Mouse (Mus musculus) heart, embryonic 14.5 days (tissue): ENCODE measurements around the gene Arfip2. TPM values are rescaled to one million over a fixed set of nuclear protein-coding genes. Genes with fewer than 3 reads are reported as not detected.

ENCODE experiments used
- ATAC-seq: fragments of 200-750 bp; cut with Nextera tagmentation; 2 replicates; pipeline ENCODE4 v1.8.0; 2017; ENCODE audit warnings: low read depth, moderate TSS enrichment; ENCODE audit not compliant: insufficient number of reproducible peaks, insufficient read depth, low FRiP score
- H3K27ac ChIP-seq, 2 experiments: fragments of 200-500 bp in 1 of 2; fragments of 300-500 bp in 1 of 2; sonication (generic) in 1 of 2; replicated peaks in 1 of 2; 2 replicates each; pipeline ENCODE4 v1.5.1; 2012 to 2014; ENCODE audit warnings: low read depth in 2 of 2, low read length in 2 of 2, control low read depth in 1 of 2, mild to moderate bottlenecking in 1 of 2, mixed read lengths in 1 of 2; ENCODE audit not compliant: control insufficient read depth in 1 of 2, insufficient read depth in 1 of 2
- H3K27me3 ChIP-seq: fragments of 300-500 bp; sonication (generic); 2 replicates; pipeline ENCODE4 v1.6.1; 2014; ENCODE audit warnings: mild to moderate bottlenecking, low read length, control low read depth; ENCODE audit not compliant: control insufficient read depth, insufficient read depth
- H3K36me3 ChIP-seq: fragments of 300-500 bp; sonication (generic); 2 replicates; pipeline ENCODE4 v1.6.1; 2014; ENCODE audit warnings: mild to moderate bottlenecking, control low read depth, low read length, mixed read lengths; ENCODE audit not compliant: control insufficient read depth, insufficient read depth
- H3K4me1 ChIP-seq, 2 experiments: fragments of 200-500 bp in 1 of 2; fragments of 300-500 bp in 1 of 2; sonication (generic) in 1 of 2; 2 replicates each; pipeline ENCODE4 v1.6.1; 2012 to 2014; ENCODE audit warnings: low read length in 2 of 2, control low read depth in 1 of 2, mixed read lengths in 1 of 2; ENCODE audit not compliant: control insufficient read depth in 2 of 2, insufficient read depth in 2 of 2
- H3K4me2 ChIP-seq: fragments of 300-500 bp; sonication (generic); 2 replicates; pipeline ENCODE4 v1.6.1; 2014; ENCODE audit warnings: mild to moderate bottlenecking, low read length
- H3K4me3 ChIP-seq, 2 experiments: fragments of 200-500 bp in 1 of 2; fragments of 300-500 bp in 1 of 2; sonication (generic) in 1 of 2; 2 replicates each; pipeline ENCODE4 v1.5.1; 2012 to 2014; ENCODE audit warnings: low read length in 2 of 2, mild to moderate bottlenecking in 2 of 2, control low read depth in 1 of 2, low read depth in 1 of 2, moderate library complexity in 1 of 2; ENCODE audit not compliant: control insufficient read depth in 1 of 2, insufficient read depth in 1 of 2
- H3K9ac ChIP-seq: fragments of 300-500 bp; sonication (generic); 2 replicates; pipeline ENCODE4 v1.6.1; 2014; ENCODE audit warnings: mild to moderate bottlenecking, low read length
- H3K9me3 ChIP-seq: fragments of 300-500 bp; sonication (generic); 2 replicates; pipeline ENCODE4 v1.6.1; 2016; ENCODE audit warnings: low read length, control low read depth; ENCODE audit not compliant: control insufficient read depth
- WGBS: fragments of 180-500 bp; shearing (Covaris S2); extraction: QIAGEN DNeasy Blood & Tissue Kit; methylation state at CpG from one replicate; pipeline ENCODE4 v1.1.7; 2014; 5-methylcytosine and 5-hydroxymethylcytosine counted together
- polyA plus RNA-seq: library from polyadenylated mRNA; unstranded; fragments of >200 nt; fragmentation: Nextera tagmentation; extraction: Ambion mirVana; gene quantifications from 2 replicates; pipeline ENCODE4 v1.2.1, GENCODE M21; 2014

Arfip2 gene
- polyA plus RNA-seq, 1 experiment from 2014 or later, result 49.5 TPM

DNA sequence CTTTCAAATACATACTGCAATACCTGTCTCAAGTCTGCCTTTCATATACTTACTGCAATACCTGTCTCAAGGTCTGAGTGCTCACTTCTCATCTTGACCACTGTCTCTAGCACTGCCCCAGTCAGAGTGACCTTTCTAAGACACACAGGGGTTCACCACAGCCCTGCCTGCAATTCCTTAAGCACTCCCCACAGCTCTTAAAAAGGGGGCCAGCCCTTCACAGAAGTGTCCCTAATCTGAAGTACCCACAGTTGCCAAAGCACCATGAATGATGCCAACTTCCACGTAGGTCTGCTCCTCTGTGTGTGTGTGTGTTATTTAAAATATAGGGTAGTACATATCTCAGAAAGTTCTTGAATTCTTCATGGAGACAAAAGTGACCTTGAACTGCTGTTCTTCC, 28.4 kb downstream of the Arfip2 start:
- no peak overlapping the region for H3K4me3 ChIP-seq
- peaks cover 73% of the 10 kb centered on the region for H3K36me3 ChIP-seq
- no peaks in the 10 kb centered on the region for H3K27me3 ChIP-seq
- WGBS, result 67% methylated on average over 1 of the region's 1 CpGs
- H3K27ac ChIP-seq, result no peak overlapping the region
- H3K9ac ChIP-seq, result no peak overlapping the region
- peaks cover 0 to 7% of the 10 kb centered on the region in 2 experiments; a peak in 1 of 4 replicates for H3K4me1 ChIP-seq
- ATAC-seq, result no peak
- no peak overlapping the region for H3K4me2 ChIP-seq
- no peaks in the 10 kb centered on the region for H3K9me3 ChIP-seq

DNA sequence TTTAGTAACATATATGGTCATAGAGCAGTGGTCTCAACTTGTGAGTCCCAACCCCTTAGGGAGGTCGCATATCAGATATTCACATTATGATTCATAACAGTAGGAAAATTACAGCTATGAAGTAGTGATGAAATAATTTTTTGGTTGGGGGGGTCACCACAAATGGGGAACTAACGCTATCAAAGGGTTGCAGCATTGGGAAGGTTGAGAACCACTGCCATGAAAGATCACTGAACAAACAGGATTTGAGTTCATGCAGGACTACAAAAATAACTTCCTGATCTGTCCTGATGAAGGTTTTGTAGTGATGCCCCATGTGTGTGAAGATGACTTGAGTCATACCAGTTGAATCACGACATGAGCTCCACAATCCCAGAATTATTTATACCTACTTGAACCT, 31.7 kb downstream of the Arfip2 start:
- Histone ChIP-seq H3K4me2 (no peak overlapping the region), H3K27ac (no peak overlapping the region), H3K36me3 (peaks cover 42% of the 10 kb centered on the region), H3K9me3 (peaks cover 4% of the 10 kb centered on the region; the same call in 1 of the 2 replicates), H3K27me3 (no peaks in the 10 kb centered on the region), H3K9ac (no peak overlapping the region), H3K4me1 (no peaks in the 10 kb centered on the region), H3K4me3 (no peak overlapping the region)
- ATAC-seq, result no peak
- 86% methylated on average over 3 of the region's 3 CpGs for WGBS

DNA sequence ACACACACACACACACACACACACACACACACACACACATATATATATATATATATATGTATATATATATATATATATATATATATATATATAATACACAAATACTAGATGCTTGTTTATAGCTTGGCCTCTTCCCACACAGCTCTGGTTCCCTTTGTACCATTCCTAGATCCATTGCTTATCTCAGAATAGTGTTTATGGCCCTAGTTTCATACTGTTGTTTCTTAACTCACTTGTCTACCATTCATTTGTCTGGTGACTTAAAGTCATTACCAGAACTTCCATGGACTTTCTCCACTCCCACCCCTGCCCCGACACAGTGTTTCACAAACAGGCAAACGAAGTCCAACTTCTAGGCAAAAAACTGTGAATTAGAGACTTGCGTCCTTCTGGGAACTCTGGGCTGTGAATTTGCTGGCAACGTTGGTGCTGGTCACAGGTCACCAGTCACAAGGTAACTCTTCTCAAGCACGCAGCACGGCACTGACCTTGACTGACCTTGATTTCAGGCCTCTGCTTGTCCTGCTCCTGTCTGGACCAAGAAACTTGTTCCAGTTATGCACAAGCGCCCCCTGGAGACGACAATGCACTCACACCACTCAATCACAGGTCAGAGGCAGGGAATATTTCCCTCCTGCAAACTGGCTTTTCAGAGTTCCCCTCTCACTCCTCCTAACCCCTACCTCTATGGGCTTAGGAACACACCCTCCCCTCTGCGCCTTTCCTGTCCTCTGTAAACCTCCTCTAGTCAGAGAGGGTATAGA, 37.2 kb downstream of the Arfip2 start:
- peak; percentile 64 for ATAC-seq
- Histone ChIP-seq H3K4me3 (no peak overlapping the region), H3K27me3 (no peaks in the 10 kb centered on the region), H3K27ac (no peak overlapping the region), H3K9me3 (peaks cover 4% of the 10 kb centered on the region; the same call in 1 of the 2 replicates), H3K9ac (no peak overlapping the region), H3K36me3 (no peaks in the 10 kb centered on the region), H3K4me2 (no peak overlapping the region), H3K4me1 (no peaks in the 10 kb centered on the region)
- WGBS, result 42% methylated on average over 9 of the region's 9 CpGs

DNA sequence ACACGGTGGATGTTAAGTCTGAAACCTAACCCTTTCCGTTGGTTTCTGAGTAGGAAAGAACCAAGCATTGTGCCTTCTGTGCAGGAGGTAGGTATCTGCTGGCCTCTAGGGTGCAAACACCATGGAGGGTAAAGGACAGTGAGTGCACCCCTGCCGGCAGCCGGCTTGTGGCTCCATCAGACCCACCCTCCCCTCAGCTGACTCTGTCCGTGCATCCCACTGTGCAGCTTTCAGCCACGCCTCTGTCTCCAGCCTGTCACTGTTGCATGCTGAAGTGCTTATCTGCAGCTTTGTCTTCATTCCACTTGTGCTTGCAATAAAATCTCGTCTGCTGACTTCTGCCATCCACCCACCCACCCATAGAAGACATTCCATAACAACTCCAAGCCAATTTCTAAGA, 50.1 kb downstream of the Arfip2 start:
- no peak overlapping the region for H3K27ac ChIP-seq
- no peaks in the 10 kb centered on the region for H3K9me3 ChIP-seq
- H3K9ac ChIP-seq, result no peak overlapping the region
- H3K36me3 ChIP-seq, result no peaks in the 10 kb centered on the region
- WGBS, result 21% methylated on average over 7 of the region's 7 CpGs
- H3K4me1 ChIP-seq, result peaks cover 2 to 3% of the 10 kb centered on the region in 2 experiments; a peak in 2 of 4 replicates
- H3K4me2 ChIP-seq, result no peak overlapping the region
- H3K27me3 ChIP-seq, result no peaks in the 10 kb centered on the region
- H3K4me3 ChIP-seq, result no peak overlapping the region
- ATAC-seq, result no peak

- ATAC-seq, result no peak
- Histone ChIP-seq H3K4me1 (peaks cover 2 to 3% of the 10 kb centered on the region in 2 experiments; a peak in 2 of 4 replicates), H3K27ac (no peak overlapping the region; a peak in 1 of 4 replicates), H3K27me3 (no peaks in the 10 kb centered on the region), H3K4me3 (no peak overlapping the region), H3K36me3 (no peaks in the 10 kb centered on the region), H3K4me2 (no peak overlapping the region), H3K9ac (no peak overlapping the region), H3K9me3 (no peaks in the 10 kb centered on the region)
- WGBS, result 55% methylated on average over 9 of the region's 9 CpGs
These were observed 51.8 kb downstream of the Arfip2 start for GRCm38 (mm10) chr7:105588325-105588912.

Other genes starting within 250 kb of the Arfip2 start
- gene Fam160a2, start 240.4 kb downstream of the Arfip2 start, polyA plus RNA-seq, result 30.2 and 34.0 TPM in 2 replicates
- not detected in 2 replicates for gene Cnga4, start 235.8 kb downstream of the Arfip2 start, polyA plus RNA-seq
- gene Cckbr, start 214.7 kb downstream of the Arfip2 start, polyA plus RNA-seq, result not detected in 2 replicates
- gene Cavin3, start 158.1 kb downstream of the Arfip2 start, polyA plus RNA-seq, result 93.8 and 99.0 TPM in 2 replicates
- gene Smpd1, start 86.1 kb downstream of the Arfip2 start, polyA plus RNA-seq, result 60.1 and 64.2 TPM in 2 replicates
- gene Apbb1, start 58.8 kb downstream of the Arfip2 start, polyA plus RNA-seq, result 37.3 and 39.6 TPM in 2 replicates
- gene Hpx, start 40.3 kb downstream of the Arfip2 start, polyA plus RNA-seq, result 0.26 TPM in 1 of 2 replicates, not detected in the other
- gene Trim3, start 6.8 kb downstream of the Arfip2 start, polyA plus RNA-seq, result 22.4 and 26.3 TPM in 2 replicates
- 169 and 182 TPM in 2 replicates for gene Timm10b, start 360 bp downstream of the Arfip2 start, polyA plus RNA-seq
- 44.9 and 50.4 TPM in 2 replicates for gene Gm45799, start 136 bp upstream of the Arfip2 start, polyA plus RNA-seq
- gene Dnhd1, start 10.4 kb upstream of the Arfip2 start, polyA plus RNA-seq, result 0.51 and 0.70 TPM in 2 replicates
- 401 and 404 TPM in 2 replicates for gene Ilk, start 96.2 kb upstream of the Arfip2 start, polyA plus RNA-seq
- 19.6 and 22.4 TPM in 2 replicates for gene Rrp8, start 97.0 kb upstream of the Arfip2 start, polyA plus RNA-seq
- gene Taf10, start 103.9 kb upstream of the Arfip2 start, polyA plus RNA-seq, result 135 and 159 TPM in 2 replicates
- gene Tpp1, start 111.8 kb upstream of the Arfip2 start, polyA plus RNA-seq, result 89.2 and 104 TPM in 2 replicates
- gene Dchs1, start 147.2 kb upstream of the Arfip2 start, polyA plus RNA-seq, result 7.7 and 8.3 TPM in 2 replicates
- gene Mrpl17, start 170.7 kb upstream of the Arfip2 start, polyA plus RNA-seq, result 206 and 233 TPM in 2 replicates